Mouse (Mus musculus) midbrain, embryonic 14.5 days (tissue): ENCODE measurements around the gene Podxl2. TPM values are rescaled to one million over a fixed set of nuclear protein-coding genes. Genes with fewer than 3 reads are reported as not detected.

Experiments
- ATAC-seq: fragments of 200-750 bp; cut with Nextera tagmentation; 2 replicates; pipeline ENCODE4 v1.8.0; 2017; ENCODE audit warnings: moderate number of reproducible peaks, moderate library complexity; ENCODE audit not compliant: low FRiP score, low TSS enrichment
- DNase-seq: peaks from one replicate; pipeline ENCODE4 v3.0.0-alpha.2; 2015
- H3K27ac ChIP-seq: fragments of 300-500 bp; sonication (generic); replicated peaks from 2 replicates; pipeline ENCODE4 v1.5.1; 2014; ENCODE audit warnings: mild to moderate bottlenecking, low read depth, low read length, moderate library complexity
- H3K27me3 ChIP-seq: fragments of 300-500 bp; sonication (generic); 2 replicates; pipeline ENCODE4 v1.6.1; 2014; ENCODE audit warnings: low read length, control low read depth, mixed read lengths; ENCODE audit not compliant: control insufficient read depth, insufficient read depth
- H3K36me3 ChIP-seq: fragments of 300-500 bp; sonication (generic); 2 replicates; pipeline ENCODE4 v1.6.1; 2014; ENCODE audit warnings: low read length, control low read depth; ENCODE audit not compliant: control insufficient read depth, insufficient read depth
- H3K4me1 ChIP-seq: fragments of 300-500 bp; sonication (generic); 2 replicates; pipeline ENCODE4 v1.6.1; 2014; ENCODE audit warnings: mild to moderate bottlenecking, antibody characterized with exemption, low read length, control low read depth; ENCODE audit not compliant: control insufficient read depth, insufficient read depth
- H3K4me2 ChIP-seq: fragments of 300-500 bp; sonication (generic); 2 replicates; pipeline ENCODE4 v1.6.1; 2014; ENCODE audit warnings: mild to moderate bottlenecking, low read length, moderate library complexity
- H3K4me3 ChIP-seq: fragments of 300-500 bp; sonication (generic); replicated peaks from 2 replicates; pipeline ENCODE4 v1.5.1; 2014; ENCODE audit warnings: low read depth, low read length
- H3K9ac ChIP-seq: fragments of 300-500 bp; sonication (generic); replicated peaks from 2 replicates; pipeline ENCODE4 v1.6.1; 2014; ENCODE audit warnings: mild to moderate bottlenecking, low read length, moderate library complexity
- H3K9me3 ChIP-seq: fragments of 300-500 bp; sonication (generic); 2 replicates; pipeline ENCODE4 v1.6.1; 2016; ENCODE audit warnings: low read length, control low read depth, mixed read lengths; ENCODE audit not compliant: control insufficient read depth
- WGBS: fragments of 180-500 bp; shearing (Covaris S2); extraction: QIAGEN DNeasy Blood & Tissue Kit; methylation state at CpG from one replicate; pipeline ENCODE4 v1.1.7; 2014; 5-methylcytosine and 5-hydroxymethylcytosine counted together
- polyA plus RNA-seq: library from polyadenylated mRNA; unstranded; fragments of >200 nt; fragmentation: Nextera tagmentation; extraction: Ambion mirVana; gene quantifications from 2 replicates; pipeline ENCODE4 v1.2.1, GENCODE M21; 2014

The Podxl2 gene
- polyA plus RNA-seq, 1 experiment from 2014 or later: 525 TPM

GRCm38 (mm10) chr6:88811880-88812400 lies 62.9 kb downstream of the Podxl2 start:
- Histone ChIP-seq H3K27me3 (no peaks in the 10 kb centered on the region), H3K36me3 (no peaks in the 10 kb centered on the region), H3K4me2 (no peak overlapping the region), H3K9me3 (no peaks in the 10 kb centered on the region), H3K27ac (no peak overlapping the region), H3K4me1 (no peaks in the 10 kb centered on the region), H3K4me3 (no peak overlapping the region), H3K9ac (no peak overlapping the region)
- ATAC-seq (no peak), DNase-seq (no peak)
- 74% methylated on average over 7 of the region's 7 CpGs for WGBS

GRCm38 (mm10) chr6:88811396-88811795 lies 63.4 kb downstream of the Podxl2 start:
- WGBS: 64% methylated on average over 7 of the region's 7 CpGs
- Histone ChIP-seq H3K4me1 (no peaks in the 10 kb centered on the region), H3K4me2 (no peak overlapping the region), H3K9ac (no peak overlapping the region), H3K9me3 (no peaks in the 10 kb centered on the region), H3K4me3 (no peak overlapping the region), H3K27ac (no peak overlapping the region), H3K36me3 (no peaks in the 10 kb centered on the region), H3K27me3 (no peaks in the 10 kb centered on the region)
- DNase-seq: no peak
- no peak for ATAC-seq

- no peaks in the 10 kb centered on the region for H3K4me1 ChIP-seq
- H3K9me3 ChIP-seq: no peaks in the 10 kb centered on the region
- 61% methylated on average over 3 of the region's 3 CpGs for WGBS
- no peak overlapping the region for H3K9ac ChIP-seq
- no peak overlapping the region for H3K4me3 ChIP-seq
- no peaks in the 10 kb centered on the region for H3K27me3 ChIP-seq
- ATAC-seq (no peak), DNase-seq (no peak)
- H3K4me2 ChIP-seq: no peak overlapping the region
- no peaks in the 10 kb centered on the region for H3K36me3 ChIP-seq
- no peak overlapping the region for H3K27ac ChIP-seq
Observed at GRCm38 (mm10) chr6:88810291-88810690, 64.6 kb downstream of the Podxl2 start.

GRCm38 (mm10) chr6:88809091-88810037 lies 65.5 kb downstream of the Podxl2 start:
- DNase-seq (no peak), ATAC-seq (no peak)
- Histone ChIP-seq H3K27me3 (no peaks in the 10 kb centered on the region), H3K27ac (no peak overlapping the region), H3K9me3 (no peaks in the 10 kb centered on the region), H3K4me1 (no peaks in the 10 kb centered on the region), H3K9ac (no peak overlapping the region), H3K36me3 (no peaks in the 10 kb centered on the region), H3K4me3 (no peak overlapping the region), H3K4me2 (no peak overlapping the region)
- 72% methylated on average over 23 of the region's 23 CpGs for WGBS

GRCm38 (mm10) chr6:88804966-88805577 lies 69.8 kb downstream of the Podxl2 start:
- H3K4me1 ChIP-seq: no peaks in the 10 kb centered on the region
- no peaks in the 10 kb centered on the region for H3K36me3 ChIP-seq
- no peak overlapping the region for H3K4me3 ChIP-seq
- WGBS: 92% methylated on average over 17 of the region's 17 CpGs
- ATAC-seq (no peak), DNase-seq (no peak)
- H3K9me3 ChIP-seq: no peaks in the 10 kb centered on the region
- no peak overlapping the region for H3K4me2 ChIP-seq
- H3K27ac ChIP-seq: no peak overlapping the region
- H3K27me3 ChIP-seq: no peaks in the 10 kb centered on the region
- H3K9ac ChIP-seq: no peak overlapping the region

- Histone ChIP-seq H3K27me3 (no peaks in the 10 kb centered on the region), H3K4me3 (no peak overlapping the region), H3K9me3 (no peaks in the 10 kb centered on the region), H3K4me2 (no peak overlapping the region), H3K9ac (no peak overlapping the region), H3K36me3 (no peaks in the 10 kb centered on the region), H3K27ac (no peak overlapping the region), H3K4me1 (no peaks in the 10 kb centered on the region)
- WGBS: 86% methylated on average over 4 of the region's 4 CpGs
- ATAC-seq: no peak
- no peak for DNase-seq
Observed at GRCm38 (mm10) chr6:88803957-88804695, 70.7 kb downstream of the Podxl2 start.

GRCm38 (mm10) chr6:88803051-88803450 lies 71.8 kb downstream of the Podxl2 start:
- H3K27me3 ChIP-seq: no peaks in the 10 kb centered on the region
- no peak overlapping the region for H3K9ac ChIP-seq
- H3K4me2 ChIP-seq: no peak overlapping the region
- ATAC-seq (no peak), DNase-seq (no peak)
- no peaks in the 10 kb centered on the region for H3K36me3 ChIP-seq
- H3K27ac ChIP-seq: no peak overlapping the region
- WGBS: 91% methylated on average over 7 of the region's 7 CpGs
- no peak overlapping the region for H3K4me3 ChIP-seq
- no peaks in the 10 kb centered on the region for H3K4me1 ChIP-seq
- H3K9me3 ChIP-seq: no peaks in the 10 kb centered on the region

GRCm38 (mm10) chr6:88800735-88801134 lies 74.1 kb downstream of the Podxl2 start:
- ATAC-seq (no peak), DNase-seq (no peak)
- H3K36me3 ChIP-seq: no peaks in the 10 kb centered on the region
- H3K9ac ChIP-seq: no peak overlapping the region
- H3K27ac ChIP-seq: no peak overlapping the region
- H3K4me1 ChIP-seq: no peaks in the 10 kb centered on the region
- H3K4me2 ChIP-seq: no peak overlapping the region
- H3K27me3 ChIP-seq: no peaks in the 10 kb centered on the region
- H3K9me3 ChIP-seq: no peaks in the 10 kb centered on the region
- H3K4me3 ChIP-seq: no peak overlapping the region
- 65% methylated on average over 3 of the region's 3 CpGs for WGBS
